Mouse (Mus musculus): ENCODE data around the gene Traf3ip1. TPM values are rescaled to one million over a fixed set of nuclear protein-coding genes. Genes with fewer than 3 reads are reported as not detected.

Traf3ip1 gene
- 10 to 100 TPM; 14.0 to 16.1 TPM for total RNA-seq (2021)

- peak; percentile 91 to 92 for DNase-seq (ENCODE audit: low spot score in 2 of 2)
- intact Hi-C loops (cut with DNase I) = loop anchor here (10.0 kb wide), 1 partner anchor 310 kb away; no protein-coding TSS in a partner anchor
These were observed at the start of gene Traf3ip1 for GRCm38 (mm10) chr1:91494457-91495140. Gene Traf3ip1 (plus strand): TSS chr1:91494647.

GRCm38 (mm10) chr1:91444841-91445830 is 49.3 kb upstream of the Traf3ip1 start:
- intact Hi-C loops (cut with DNase I) = no loop called here
- peak; percentile 33 to 36 for DNase-seq (ENCODE audit: low spot score in 2 of 2)

GRCm38 (mm10) chr1:91446060-91446459 is 48.4 kb upstream of the Traf3ip1 start:
- intact Hi-C loops (cut with DNase I) = no loop called here
- peak in 1 of 2 experiments; percentile 26 for DNase-seq (ENCODE audit: low spot score in 2 of 2)

GRCm38 (mm10) chr1:91446511-91446910 is 47.9 kb upstream of the Traf3ip1 start:
- no peak for DNase-seq (ENCODE audit: low spot score in 2 of 2)
- intact Hi-C loops (cut with DNase I) = no loop called here

GRCm38 (mm10) chr1:91448688-91449087 is 45.8 kb upstream of the Traf3ip1 start:
- intact Hi-C loops (cut with DNase I) = no loop called here
- no peak for DNase-seq (ENCODE audit: low spot score in 2 of 2)

- no peak for DNase-seq (ENCODE audit: low spot score in 2 of 2)
- intact Hi-C loops (cut with DNase I) = no loop called here
These were observed 43.6 kb upstream of the Traf3ip1 start for GRCm38 (mm10) chr1:91450851-91451250.

GRCm38 (mm10) chr1:91451547-91452084 is 42.8 kb upstream of the Traf3ip1 start:
- intact Hi-C loops (cut with DNase I) = no loop called here
- DNase-seq (ENCODE audit: low spot score in 2 of 2) = no peak

- intact Hi-C loops (cut with DNase I) = no loop called here
- DNase-seq (ENCODE audit: low spot score in 2 of 2) = no peak
These were observed 40.5 kb upstream of the Traf3ip1 start for GRCm38 (mm10) chr1:91453932-91454331.

- intact Hi-C loops (cut with DNase I) = no loop called here
- DNase-seq (ENCODE audit: low spot score in 2 of 2) = no peak
These were observed 40.1 kb upstream of the Traf3ip1 start for GRCm38 (mm10) chr1:91454366-91454765.

- DNase-seq (ENCODE audit: low spot score in 2 of 2) = no peak
- intact Hi-C loops (cut with DNase I) = no loop called here
These were observed 39.5 kb upstream of the Traf3ip1 start for GRCm38 (mm10) chr1:91454927-91455326.

- no peak for DNase-seq (ENCODE audit: low spot score in 2 of 2)
- intact Hi-C loops (cut with DNase I) = no loop called here
These were observed 38.7 kb upstream of the Traf3ip1 start for GRCm38 (mm10) chr1:91455661-91456161.

GRCm38 (mm10) chr1:91456301-91456801 is 38.1 kb upstream of the Traf3ip1 start:
- DNase-seq (ENCODE audit: low spot score in 2 of 2) = peak in 1 of 2 experiments; percentile 43
- intact Hi-C loops (cut with DNase I) = no loop called here

- intact Hi-C loops (cut with DNase I) = no loop called here
- DNase-seq (ENCODE audit: low spot score in 2 of 2) = no peak
These were observed 37.3 kb upstream of the Traf3ip1 start for GRCm38 (mm10) chr1:91457116-91457515.

- peak; percentile 72 to 75 for DNase-seq (ENCODE audit: low spot score in 2 of 2)
- intact Hi-C loops (cut with DNase I) = no loop called here
These were observed 36.7 kb upstream of the Traf3ip1 start for GRCm38 (mm10) chr1:91457698-91458097.

GRCm38 (mm10) chr1:91458223-91458861 is 36.1 kb upstream of the Traf3ip1 start:
- intact Hi-C loops (cut with DNase I) = no loop called here
- peak; percentile 69 to 75 for DNase-seq (ENCODE audit: low spot score in 2 of 2)

GRCm38 (mm10) chr1:91459059-91459809 is 35.2 kb upstream of the Traf3ip1 start, which contains the start of gene Per2:
Gene Per2 (minus strand): TSS chr1:91459324.
- intact Hi-C loops (cut with DNase I) = no loop called here
- DNase-seq (ENCODE audit: low spot score in 2 of 2) = peak; percentile 99 to 100

GRCm38 (mm10) chr1:91460069-91460468 is 34.4 kb upstream of the Traf3ip1 start:
- intact Hi-C loops (cut with DNase I) = loop anchor here (5.0 kb wide), 1 partner anchor 33 kb away; no protein-coding TSS in a partner anchor
- DNase-seq (ENCODE audit: low spot score in 2 of 2) = no peak

- intact Hi-C loops (cut with DNase I) = loop anchor here (5.0 kb wide), 1 partner anchor 33 kb away; no protein-coding TSS in a partner anchor
- DNase-seq (ENCODE audit: low spot score in 2 of 2) = no peak
These were observed 33.9 kb upstream of the Traf3ip1 start for GRCm38 (mm10) chr1:91460564-91460963.

All from left cerebral cortex, postnatal 36 days (tissue).